Mouse (Mus musculus): ENCODE measurements around the gene Hemk1. TPM values are rescaled to one million over a fixed set of nuclear protein-coding genes. Genes with fewer than 3 reads are reported as not detected.

The Hemk1 gene
- polyA plus RNA-seq, 1 experiment from 2014 or later, result 16.3 TPM

DNA sequence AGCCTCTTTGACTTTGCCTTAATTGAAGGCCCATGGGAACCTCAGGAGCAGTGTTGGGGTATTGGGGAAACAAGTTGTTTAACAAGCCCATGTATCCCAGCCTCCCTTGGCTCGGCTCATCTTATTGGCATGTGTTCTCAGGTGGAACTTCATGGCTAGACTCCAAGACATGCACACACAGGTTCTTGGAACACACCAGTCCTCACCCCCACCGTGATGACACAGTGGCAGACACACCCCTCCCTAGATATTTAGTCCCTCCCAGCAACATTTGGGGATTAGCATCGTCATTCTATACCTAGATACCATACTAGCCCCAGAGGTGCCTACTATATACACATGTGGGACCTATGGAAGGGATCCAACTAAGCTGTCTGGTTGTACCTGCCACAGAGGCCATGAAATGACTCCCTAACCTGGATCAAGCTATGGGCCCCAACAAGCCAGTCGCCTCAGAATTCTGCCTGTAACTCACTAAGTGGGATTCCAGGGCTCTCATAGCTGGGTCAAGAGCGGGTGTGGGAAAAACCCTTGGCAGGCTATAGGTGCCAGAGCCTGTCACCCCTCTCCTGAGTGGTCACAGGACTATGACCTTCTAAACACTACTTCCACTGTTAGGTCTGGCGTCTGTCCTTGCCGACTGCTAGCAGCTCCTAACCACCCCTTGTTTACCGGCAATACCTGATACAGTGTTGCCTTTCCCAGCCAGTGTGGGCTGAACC is 39.9 kb downstream of the Hemk1 start:
- Histone ChIP-seq H3K4me2 (peak overlapping the region; percentile 92), H3K27me3 (replicated peaks) (peaks cover 8% of the 10 kb centered on the region; the same call in 1 of the 2 replicates), H3K27ac (replicated peaks) (no peak overlapping the region), H3K9ac (replicated peaks) (no peak overlapping the region), H3K4me3 (replicated peaks) (peak overlapping the region; percentile 56; the same call in 1 of the 2 replicates), H3K9me3 (replicated peaks) (no peaks in the 10 kb centered on the region), H3K4me1 (peaks cover 25% of the 10 kb centered on the region), H3K36me3 (peaks cover 23% of the 10 kb centered on the region)
- no peak for ATAC-seq (ENCODE audit: low FRiP score)
- WGBS, result 88% methylated on average over 8 of the region's 8 CpGs

GRCm38 (mm10) chr9:107297658-107298057 is 40.5 kb downstream of the Hemk1 start:
- 90% methylated on average over 4 of the region's 4 CpGs for WGBS
- Histone ChIP-seq H3K4me1 (peaks cover 25% of the 10 kb centered on the region), H3K4me3 (replicated peaks) (peak overlapping the region; percentile 56), H3K27ac (replicated peaks) (no peak overlapping the region), H3K4me2 (peak overlapping the region; percentile 92), H3K27me3 (replicated peaks) (peaks cover 12% of the 10 kb centered on the region; the same call in 1 of the 2 replicates), H3K9ac (replicated peaks) (peak overlapping the region; percentile 73; the same call in 1 of the 2 replicates), H3K36me3 (peaks cover 23% of the 10 kb centered on the region), H3K9me3 (replicated peaks) (no peaks in the 10 kb centered on the region)
- ATAC-seq (ENCODE audit: low FRiP score), result no peak

GRCm38 (mm10) chr9:107297059-107297458 is 41.1 kb downstream of the Hemk1 start:
- Histone ChIP-seq H3K4me3 (replicated peaks) (peak overlapping the region; percentile 56), H3K4me1 (peaks cover 25% of the 10 kb centered on the region), H3K9me3 (replicated peaks) (no peaks in the 10 kb centered on the region), H3K9ac (replicated peaks) (peak overlapping the region; percentile 73), H3K27me3 (replicated peaks) (peaks cover 16% of the 10 kb centered on the region; the same call in 1 of the 2 replicates), H3K36me3 (peaks cover 18% of the 10 kb centered on the region), H3K4me2 (peak overlapping the region; percentile 92), H3K27ac (replicated peaks) (0 out of 2 replicates have a peak overlapping the region, but pooled peaks have one; percentile 54)
- WGBS, result 13% methylated on average over 16 of the region's 16 CpGs
- ATAC-seq (ENCODE audit: low FRiP score), result no peak; the same call in 1 of the 2 replicates

DNA sequence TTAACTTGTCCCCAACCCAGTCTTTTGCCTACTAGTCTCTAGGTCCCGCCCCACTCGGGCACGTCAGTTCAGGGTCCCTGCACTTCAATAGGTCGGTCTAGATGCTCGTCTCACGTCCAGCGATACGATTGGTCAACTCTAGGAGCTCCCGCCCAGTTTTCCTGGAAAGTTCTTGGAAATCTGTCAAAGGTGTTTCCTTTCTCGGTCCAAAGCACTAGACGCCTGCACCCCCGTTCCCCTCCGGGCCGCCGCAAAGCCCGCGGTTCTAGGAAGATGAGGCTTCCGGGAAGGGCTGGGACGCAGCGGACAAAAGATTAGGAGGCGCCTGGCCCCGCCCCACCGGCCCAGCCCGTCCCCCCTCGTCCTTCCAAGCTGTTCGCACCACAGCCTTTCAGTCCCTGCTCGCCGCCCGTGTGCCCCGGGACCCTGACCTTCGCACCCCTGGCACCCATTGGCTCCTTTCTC is 41.6 kb downstream of the Hemk1 start:
- Histone ChIP-seq H3K4me3 (replicated peaks) (peak overlapping the region; percentile 56), H3K36me3 (peaks cover 14% of the 10 kb centered on the region), H3K4me2 (peak overlapping the region; percentile 92), H3K27me3 (replicated peaks) (peaks cover 21% of the 10 kb centered on the region), H3K4me1 (peaks cover 25% of the 10 kb centered on the region), H3K9me3 (replicated peaks) (no peaks in the 10 kb centered on the region), H3K27ac (replicated peaks) (peak overlapping the region; percentile 54; the same call in 1 of the 2 replicates), H3K9ac (replicated peaks) (peak overlapping the region; percentile 73)
- 0% methylated on average over 31 of the region's 31 CpGs for WGBS
- ATAC-seq (ENCODE audit: low FRiP score), result peak; percentile 97

DNA sequence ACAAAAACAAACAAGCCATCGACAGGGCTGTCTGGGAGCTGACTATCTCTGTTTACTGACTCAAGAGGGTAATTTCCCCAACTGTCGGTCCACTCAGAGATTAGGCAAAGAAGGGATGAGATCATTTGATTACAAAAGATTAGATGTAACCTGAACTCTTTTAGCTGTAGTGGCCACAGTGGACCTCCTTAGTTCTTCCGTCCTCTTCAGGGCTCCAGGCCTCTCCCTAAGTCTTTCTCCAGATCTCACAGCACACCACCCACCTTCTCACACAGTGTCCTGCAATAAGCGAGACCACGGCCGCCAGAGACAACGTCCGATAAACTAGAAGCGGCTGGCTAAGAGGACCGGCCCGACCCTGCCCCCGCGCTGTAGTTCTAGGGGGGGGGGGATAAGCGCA is 42.1 kb downstream of the Hemk1 start:
- H3K4me3 ChIP-seq (replicated peaks), result peak overlapping the region; percentile 56
- H3K9me3 ChIP-seq (replicated peaks), result no peaks in the 10 kb centered on the region
- peak; percentile 32; the same call in 1 of the 2 replicates for ATAC-seq (ENCODE audit: low FRiP score)
- peaks cover 9% of the 10 kb centered on the region for H3K36me3 ChIP-seq
- WGBS, result 9% methylated on average over 14 of the region's 14 CpGs
- H3K4me2 ChIP-seq, result peak overlapping the region; percentile 92
- H3K27ac ChIP-seq (replicated peaks), result no peak overlapping the region
- peaks cover 22% of the 10 kb centered on the region for H3K27me3 ChIP-seq (replicated peaks)
- peaks cover 25% of the 10 kb centered on the region for H3K4me1 ChIP-seq
- H3K9ac ChIP-seq (replicated peaks), result peak overlapping the region; percentile 40

- Histone ChIP-seq H3K4me2 (peak within 1 kb of the TSS; percentile 92), H3K4me1 (peaks cover 25% of the 10 kb centered on the region), H3K9ac (replicated peaks) (peak within 1 kb of the TSS; percentile 73), H3K9me3 (replicated peaks) (no peaks in the 10 kb centered on the region), H3K4me3 (replicated peaks) (peak within 1 kb of the TSS; percentile 56), H3K27me3 (replicated peaks) (peaks cover 22% of the 10 kb centered on the region), H3K27ac (replicated peaks) (peak within 1 kb of the TSS; percentile 54; the same call in 1 of the 2 replicates), H3K36me3 (peaks cover 6% of the 10 kb centered on the region)
- ATAC-seq (ENCODE audit: low FRiP score), result no peak
Observed at GRCm38 (mm10) chr9:107296016-107296040, 42.3 kb downstream of the Hemk1 start, which contains the start of gene Cish. TSS of gene Cish (plus strand) at chr9:107296026.

DNA sequence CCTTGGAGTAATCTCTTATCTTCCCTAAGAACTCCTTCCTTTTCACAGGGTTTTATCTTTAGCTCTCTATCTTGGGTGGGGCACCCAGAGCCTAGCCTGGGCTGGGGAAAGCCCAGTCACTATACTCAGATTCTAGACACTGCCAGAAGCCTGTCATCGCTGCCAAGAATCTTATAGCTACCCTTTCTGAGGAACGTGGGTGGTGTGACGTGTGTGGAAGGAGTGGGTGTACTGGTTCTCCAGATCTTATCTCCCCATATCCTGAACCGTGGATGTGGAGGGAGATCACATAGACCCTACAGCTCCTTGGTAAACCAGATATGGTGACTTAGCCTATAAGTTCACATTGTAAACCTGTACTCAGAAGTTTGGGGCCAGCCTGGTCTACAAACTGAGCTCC is 42.5 kb downstream of the Hemk1 start:
- H3K4me3 ChIP-seq (replicated peaks), result peak overlapping the region; percentile 56; the same call in 1 of the 2 replicates
- 87% methylated on average over 4 of the region's 4 CpGs for WGBS

GRCm38 (mm10) chr9:107294249-107294648 is 43.9 kb downstream of the Hemk1 start:
- Histone ChIP-seq H3K4me1 (peaks cover 35% of the 10 kb centered on the region), H3K9ac (replicated peaks) (no peak overlapping the region), H3K4me3 (replicated peaks) (no peak overlapping the region), H3K36me3 (no peaks in the 10 kb centered on the region), H3K4me2 (no peak overlapping the region), H3K27ac (replicated peaks) (no peak overlapping the region), H3K9me3 (replicated peaks) (no peaks in the 10 kb centered on the region), H3K27me3 (replicated peaks) (peaks cover 31% of the 10 kb centered on the region)
- 4% methylated on average over 6 of the region's 6 CpGs for WGBS
- no peak for ATAC-seq (ENCODE audit: low FRiP score)

More for the DNA sequence above, 42.5 kb downstream of the Hemk1 start:
- Histone ChIP-seq H3K27me3 (replicated peaks) (peaks cover 22% of the 10 kb centered on the region), H3K27ac (replicated peaks) (no peak overlapping the region), H3K36me3 (peaks cover 4% of the 10 kb centered on the region; the same call in 1 of the 2 replicates), H3K4me1 (peaks cover 25% of the 10 kb centered on the region), H3K9me3 (replicated peaks) (no peaks in the 10 kb centered on the region), H3K9ac (replicated peaks) (no peak overlapping the region), H3K4me2 (peak overlapping the region; percentile 92; the same call in 1 of the 2 replicates)
- ATAC-seq (ENCODE audit: low FRiP score), result no peak

DNA sequence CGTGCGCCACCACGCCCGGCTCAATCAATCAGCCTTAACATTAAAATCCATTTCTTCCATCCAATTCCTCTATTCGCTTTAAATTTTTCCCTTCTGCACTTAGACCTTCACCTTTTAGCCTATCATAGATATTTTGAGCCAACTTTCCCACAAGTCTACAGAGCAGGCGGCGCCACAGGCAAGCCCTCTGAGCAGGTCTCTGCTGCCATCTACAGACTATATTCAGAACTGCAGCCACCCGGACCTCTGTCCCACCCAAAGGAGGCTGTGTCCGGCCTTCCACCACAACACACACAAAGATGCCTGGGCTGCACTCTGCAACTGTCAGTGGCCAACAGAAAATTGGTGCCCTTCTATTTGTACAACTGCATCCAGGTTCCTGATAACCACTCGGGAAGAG is 47.3 kb downstream of the Hemk1 start:
- H3K9me3 ChIP-seq (replicated peaks), result no peaks in the 10 kb centered on the region
- H3K9ac ChIP-seq (replicated peaks), result no peak overlapping the region
- H3K4me3 ChIP-seq (replicated peaks), result no peak overlapping the region
- H3K27ac ChIP-seq (replicated peaks), result no peak overlapping the region
- no peak overlapping the region for H3K4me2 ChIP-seq
- 29% methylated on average over 10 of the region's 10 CpGs for WGBS
- ATAC-seq (ENCODE audit: low FRiP score), result peak; percentile 50; the same call in 1 of the 2 replicates
- no peaks in the 10 kb centered on the region for H3K36me3 ChIP-seq
- H3K4me1 ChIP-seq, result peaks cover 15% of the 10 kb centered on the region
- peaks cover 43% of the 10 kb centered on the region for H3K27me3 ChIP-seq (replicated peaks)

- Histone ChIP-seq H3K9ac (replicated peaks) (peak within 1 kb of the TSS; percentile 38), H3K4me3 (replicated peaks) (peak within 1 kb of the TSS; percentile 43), H3K27me3 (replicated peaks) (peaks cover 36% of the 10 kb centered on the region), H3K4me2 (peak within 1 kb of the TSS; percentile 85), H3K27ac (replicated peaks) (no peak within 1 kb of the TSS), H3K4me1 (peaks cover 15% of the 10 kb centered on the region), H3K9me3 (replicated peaks) (no peaks in the 10 kb centered on the region), H3K36me3 (no peaks in the 10 kb centered on the region)
- WGBS, result 5% methylated on average over 47 of the region's 49 CpGs
- ATAC-seq (ENCODE audit: low FRiP score), result 0 out of 2 replicates have a peak, but pooled peaks have one; percentile 62
Observed at GRCm38 (mm10) chr9:107289211-107290076, 48.7 kb downstream of the Hemk1 start, which contains the start of gene Mapkapk3. TSS of gene Mapkapk3 (minus strand) at chr9:107289877.

- H3K4me2 ChIP-seq, result peak overlapping the region; percentile 85
- H3K4me1 ChIP-seq, result peaks cover 15% of the 10 kb centered on the region
- H3K4me3 ChIP-seq (replicated peaks), result peak overlapping the region; percentile 43
- ATAC-seq (ENCODE audit: low FRiP score), result no peak
- H3K9ac ChIP-seq (replicated peaks), result no peak overlapping the region
- WGBS, result 33% methylated on average over 8 of the region's 8 CpGs
- H3K27me3 ChIP-seq (replicated peaks), result peaks cover 36% of the 10 kb centered on the region
- no peak overlapping the region for H3K27ac ChIP-seq (replicated peaks)
- H3K36me3 ChIP-seq, result no peaks in the 10 kb centered on the region
- no peaks in the 10 kb centered on the region for H3K9me3 ChIP-seq (replicated peaks)
Observed at GRCm38 (mm10) chr9:107288711-107289110, 49.4 kb downstream of the Hemk1 start.
